Mouse (Mus musculus) layer of hippocampus, postnatal 14 days (tissue): Measurements from ENCODE around the gene Fastk. TPM values are rescaled to one million over a fixed set of nuclear protein-coding genes. Genes with fewer than 3 reads are reported as not detected.

Source experiments
- DNase-seq, 2 experiments: peaks; one replicate each; pipeline ENCODE4 v3.0.0; 2021 to 2022; ENCODE audit warnings: low spot score in 2 of 2, mixed read lengths in 1 of 2
- total RNA-seq, 2 experiments: library from RNA; stranded (reverse); gene quantifications; 2 replicates each; pipeline ENCODE4 v1.2.3; 2021

Gene Fastk
- total RNA-seq, 2 experiments from 2014 or later = 113 to 116 TPM

DNA sequence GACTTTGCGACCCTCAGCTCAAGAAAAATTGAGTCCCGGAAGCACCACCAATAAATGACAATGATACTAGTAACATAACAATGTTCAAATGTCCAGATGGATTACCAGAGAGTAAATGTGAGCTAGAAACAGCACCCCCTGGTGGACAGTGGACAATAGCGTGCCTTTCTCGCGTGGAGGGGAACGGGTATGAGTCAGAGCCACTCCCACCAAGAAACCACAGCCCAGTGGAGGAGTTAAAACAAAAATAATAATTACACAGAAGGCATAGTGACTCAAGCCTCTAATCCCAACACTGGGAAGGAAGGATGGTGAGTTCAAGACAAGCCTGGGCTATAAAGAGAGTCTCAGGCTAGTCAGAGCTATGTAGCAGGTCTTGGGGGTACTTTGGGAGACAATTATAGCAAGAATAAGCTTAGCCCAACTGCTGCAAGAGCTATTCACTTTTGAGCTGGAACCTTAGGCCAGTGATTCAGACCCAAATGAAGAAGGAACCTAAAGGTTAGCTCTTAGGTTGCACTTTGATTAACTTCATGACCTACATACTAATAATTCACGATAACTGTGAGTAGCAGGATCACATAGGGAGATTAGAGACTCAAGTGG lies 51.6 kb downstream of the Fastk start, which contains the start of gene Abcb8:
TSS of gene Abcb8 (plus strand) at position 272 of the 606 bp plus-strand sequence.
- peak; percentile 86 to 90 for DNase-seq

- no peak for DNase-seq
Observed at GRCm38 (mm10) chr5:24392724-24393123, 52.4 kb downstream of the Fastk start.

DNA sequence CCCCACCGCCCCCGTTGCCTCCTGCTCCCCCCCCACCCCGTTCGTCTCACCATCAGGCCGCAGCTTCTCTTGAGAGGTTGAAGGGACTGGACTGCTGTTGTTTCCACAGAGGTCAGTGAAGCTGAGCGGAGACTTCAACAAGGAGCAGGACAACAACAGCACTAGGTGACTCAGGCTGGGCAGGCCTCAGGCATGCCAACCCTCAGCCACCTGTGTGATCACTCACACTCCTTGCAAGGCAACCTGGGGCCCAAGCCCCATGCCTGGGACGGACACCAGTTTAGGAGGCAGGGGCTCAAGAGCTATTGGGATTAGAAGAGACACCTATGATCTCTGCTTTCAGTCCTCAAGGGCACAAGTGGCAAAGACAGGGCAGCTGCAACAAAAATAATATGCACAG lies 53.2 kb downstream of the Fastk start, which contains the start of gene Atg9b:
TSS of gene Atg9b (minus strand) at position 280 of the 400 bp plus-strand sequence.
- DNase-seq = no peak

GRCm38 (mm10) chr5:24389658-24390020 lies 55.4 kb downstream of the Fastk start:
- no peak for DNase-seq

GRCm38 (mm10) chr5:24389011-24389657 lies 56.0 kb downstream of the Fastk start:
- DNase-seq = no peak

Other genes starting within 250 kb of the Fastk start
- gene Kcnh2, start 93.7 kb downstream of the Fastk start, total RNA-seq = 10 to 100 TPM; 17.9 to 19.2 TPM
- gene Nos3, start 80.5 kb downstream of the Fastk start, total RNA-seq = 1 to 10 TPM; 9.4 to 10.0 TPM
- 1 to 10 TPM; 2.8 to 3.4 TPM for gene Atg9b, start 53.1 kb downstream of the Fastk start, total RNA-seq
- gene Abcb8, start 51.6 kb downstream of the Fastk start, total RNA-seq = 10 to 100 TPM; 43.0 to 54.1 TPM
- gene Asic3, start 31.9 kb downstream of the Fastk start, total RNA-seq = under 1 TPM in 1 of 2 experiments, not detected in 1; 0.18 TPM
- 100 to 1,000 TPM; 127 to 133 TPM for gene Cdk5, start 21.8 kb downstream of the Fastk start, total RNA-seq
- gene Slc4a2, start 21.4 kb downstream of the Fastk start, total RNA-seq = 10 to 100 TPM; 33.0 to 45.8 TPM
- gene Tmub1, start 2.6 kb upstream of the Fastk start, total RNA-seq = 10 to 100 TPM; 23.1 to 27.5 TPM
- gene Agap3, start 6.9 kb upstream of the Fastk start, total RNA-seq = 100 to 1,000 TPM; 540 to 568 TPM
- not detected for gene Gbx1, start 81.9 kb upstream of the Fastk start, total RNA-seq
- under 1 TPM; 0.28 to 0.33 TPM for gene Asb10, start 95.7 kb upstream of the Fastk start, total RNA-seq
- gene 4931409K22Rik, start 111.5 kb upstream of the Fastk start, total RNA-seq = not detected
- gene Abcf2, start 132.2 kb upstream of the Fastk start, total RNA-seq = 10 to 100 TPM; 59.9 to 61.5 TPM
- gene Chpf2, start 141.5 kb upstream of the Fastk start, total RNA-seq = 10 to 100 TPM; 64.3 to 73.2 TPM
- 100 to 1,000 TPM; 112 to 113 TPM for gene Smarcd3, start 179.1 kb upstream of the Fastk start, total RNA-seq
- 10 to 100 TPM; 66.5 to 67.0 TPM for gene Nub1, start 240.2 kb upstream of the Fastk start, total RNA-seq